Mouse (Mus musculus): ENCODE measurements at regions not wholly inside any gene's neighbourhood (a gene's known extent, or its start where the extent isn't known, plus 50 kb on each side); places are given as distances from the start of the nearest gene placed in this dataset.

- TF ChIP-seq CTCF (IDR thresholded peaks at IDR 0.05; ENCODE audit: low read depth, low read length) (no peak), GATA1 (IDR thresholded peaks at IDR 0.05; ENCODE audit: borderline replicate concordance, low read length) (no peak)
Observed at GRCm38 (mm10) chr16:93418246-93418645, 185.6 kb downstream of the Setd4 start.
